ENCODE assay signal across 9 mouse cellular contexts in genomic region chr17:30653010-30653409, GRCm38 (mm10). TPM values are rescaled to one million over a fixed set of nuclear protein-coding genes. Genes with fewer than 3 reads are reported as not detected.
DNase-seq lines count a peak whose midpoint lies in the region; ATAC-seq and TF ChIP-seq lines count a peak whose summit lies in the region.
"Had no signal": no experiment of that assay in that cellular context is flagged by ENCODE, and none has a peak within 500 bp of the region (broad histone marks: within the 10 kb centered on the region; RNA-seq: fewer than 3 reads in every experiment).

No protein-coding gene starts in this region.

- H3K27ac ChIP-seq in forebrain, postnatal 0 days (ENCODE audit: low read depth, low read length), result no peak overlapping the region
- no peak overlapping the region for H3K27ac ChIP-seq in forebrain, embryonic 14.5 days (ENCODE audit: low read depth, low read length)
- H3K27ac ChIP-seq in lung, postnatal 0 days (ENCODE audit: low read length), result no peak overlapping the region
- no peak overlapping the region for H3K27ac ChIP-seq in ES-Bruce4 (ENCODE audit: insufficient read depth, low read length)
- H3K27ac ChIP-seq in liver, postnatal 0 days (ENCODE audit: low read depth), result no peak overlapping the region
- H3K27ac ChIP-seq: embryonic facial prominence, embryonic 15.5 days had no signal

- H3K27me3 ChIP-seq in forebrain, postnatal 0 days (ENCODE audit: insufficient read depth, low read length), result no peaks in the 10 kb centered on the region
- H3K27me3 ChIP-seq in forebrain, embryonic 14.5 days (replicated peaks; ENCODE audit: control insufficient read depth, insufficient read depth, low read length), result no peaks in the 10 kb centered on the region
- H3K27me3 ChIP-seq in lung, postnatal 0 days (replicated peaks; ENCODE audit: insufficient read depth, low read length), result no peaks in the 10 kb centered on the region
- no peaks in the 10 kb centered on the region for H3K27me3 ChIP-seq in ES-Bruce4 (ENCODE audit: control insufficient read depth, insufficient read depth, low read length, poor library complexity, severe bottlenecking)
- no peaks in the 10 kb centered on the region for H3K27me3 ChIP-seq in liver, postnatal 0 days (ENCODE audit: insufficient read depth, low read length)
- H3K27me3 ChIP-seq: embryonic facial prominence, embryonic 15.5 days had no signal

- H3K9me3 ChIP-seq in forebrain, postnatal 0 days (ENCODE audit: low read length), result no peaks in the 10 kb centered on the region
- H3K9me3 ChIP-seq in forebrain, embryonic 14.5 days (replicated peaks; ENCODE audit: control insufficient read depth, low read length), result 0 out of 2 replicates have a peak, but pooled peaks cover 4% of the 10 kb centered on the region
- H3K9me3 ChIP-seq in lung, postnatal 0 days (ENCODE audit: low read length), result no peaks in the 10 kb centered on the region
- peaks cover 10% of the 10 kb centered on the region for H3K9me3 ChIP-seq in ES-Bruce4 (replicated peaks; ENCODE audit: control insufficient read depth, insufficient read depth, low read length, poor library complexity, severe bottlenecking)
- peaks cover 6% of the 10 kb centered on the region; the same call in 1 of the 2 replicates for H3K9me3 ChIP-seq in liver, postnatal 0 days (ENCODE audit: low read length)
- H3K9me3 ChIP-seq: embryonic facial prominence, embryonic 15.5 days had no signal

- no peak overlapping the region for H3K9ac ChIP-seq in forebrain, postnatal 0 days
- H3K9ac ChIP-seq in forebrain, embryonic 14.5 days (ENCODE audit: low read length), result no peak overlapping the region
- no peak overlapping the region for H3K9ac ChIP-seq in lung, postnatal 0 days (replicated peaks; ENCODE audit: low read depth)
- H3K9ac ChIP-seq in ES-Bruce4 (ENCODE audit: low read depth, poor library complexity, severe bottlenecking), result no peak overlapping the region
- H3K9ac ChIP-seq in liver, postnatal 0 days (replicated peaks), result no peak overlapping the region
- H3K9ac ChIP-seq: embryonic facial prominence, embryonic 15.5 days had no signal

- DNase-seq in forebrain, postnatal 0 days, result no peak
- DNase-seq in forebrain, embryonic 14.5 days (ENCODE audit: low spot score), result no peak
- DNase-seq in lung, postnatal 0 days (ENCODE audit: low spot score), result no peak
- no peak for DNase-seq in lung, postnatal 10 days
- no peak for DNase-seq in liver, postnatal 0 days
- DNase-seq in adrenal gland, adult 18-20 months (ENCODE audit: low spot score in 2 of 2), result no peak

- no peaks in the 10 kb centered on the region for H3K36me3 ChIP-seq in forebrain, postnatal 0 days (ENCODE audit: insufficient read depth)
- no peaks in the 10 kb centered on the region for H3K36me3 ChIP-seq in forebrain, embryonic 14.5 days (ENCODE audit: control insufficient read depth, insufficient read depth, low read length)
- no peaks in the 10 kb centered on the region for H3K36me3 ChIP-seq in lung, postnatal 0 days (ENCODE audit: insufficient read depth, low read length)
- H3K36me3 ChIP-seq in ES-Bruce4 (ENCODE audit: control insufficient read depth, insufficient read depth, low read length, poor library complexity, severe bottlenecking), result no peaks in the 10 kb centered on the region
- no peaks in the 10 kb centered on the region for H3K36me3 ChIP-seq in liver, postnatal 0 days (replicated peaks; ENCODE audit: insufficient read depth, low read length)
- H3K36me3 ChIP-seq: embryonic facial prominence, embryonic 15.5 days had no signal

- WGBS in forebrain, postnatal 0 days, result 96% methylated on average over 6 of the region's 6 CpGs
- 95% methylated on average over 6 of the region's 6 CpGs for WGBS in forebrain, embryonic 14.5 days
- WGBS in lung, postnatal 0 days, result 94% methylated on average over 6 of the region's 6 CpGs
- WGBS in liver, postnatal 0 days (ENCODE audit: insufficient replicate concordance), result 91% methylated on average over 6 of the region's 6 CpGs

- no peak for TF ChIP-seq EP300 in lung, postnatal 0 days (IDR thresholded peaks at IDR 0.05)
- no peak for TF ChIP-seq EP300 in ES-Bruce4 (IDR thresholded peaks at IDR 0.05; ENCODE audit: insufficient read depth, low read depth, low read length)
- no peak for TF ChIP-seq EP300 in liver, postnatal 0 days (IDR thresholded peaks at IDR 0.05; ENCODE audit: low read depth)

- no peak overlapping the region for H3K4me3 ChIP-seq in forebrain, postnatal 0 days (ENCODE audit: low read depth, low read length)
- H3K4me3 ChIP-seq in forebrain, embryonic 14.5 days (ENCODE audit: low read depth, low read length), result no peak overlapping the region
- H3K4me3 ChIP-seq in lung, postnatal 0 days (ENCODE audit: low read depth, low read length), result no peak overlapping the region
- no peak overlapping the region for H3K4me3 ChIP-seq in ES-Bruce4 (ENCODE audit: low read depth, low read length)
- no peak overlapping the region for H3K4me3 ChIP-seq in liver, postnatal 0 days (ENCODE audit: low read depth, low read length)
- H3K4me3 ChIP-seq: embryonic facial prominence, embryonic 15.5 days had no signal

- H3K4me1 ChIP-seq in forebrain, postnatal 0 days (ENCODE audit: insufficient read depth), result no peaks in the 10 kb centered on the region
- no peaks in the 10 kb centered on the region for H3K4me1 ChIP-seq in forebrain, embryonic 14.5 days (ENCODE audit: control insufficient read depth, insufficient read depth, low read length)
- H3K4me1 ChIP-seq in lung, postnatal 0 days (ENCODE audit: insufficient read depth, low read depth, low read length), result no peaks in the 10 kb centered on the region
- peaks cover 2% of the 10 kb centered on the region for H3K4me1 ChIP-seq in ES-Bruce4 (ENCODE audit: control insufficient read depth, insufficient read depth, low read length)
- peaks cover 3% of the 10 kb centered on the region; the same call in 1 of the 2 replicates for H3K4me1 ChIP-seq in liver, postnatal 0 days (ENCODE audit: insufficient read depth)
- H3K4me1 ChIP-seq: embryonic facial prominence, embryonic 15.5 days had no signal

- no peak overlapping the region for H3K4me2 ChIP-seq in forebrain, postnatal 0 days (ENCODE audit: low read depth)
- no peak overlapping the region for H3K4me2 ChIP-seq in forebrain, embryonic 14.5 days (ENCODE audit: low read length)
- no peak overlapping the region for H3K4me2 ChIP-seq in lung, postnatal 0 days (replicated peaks; ENCODE audit: low read depth, low read length)
- no peak overlapping the region for H3K4me2 ChIP-seq in liver, postnatal 0 days (ENCODE audit: low read depth, low read length)
- H3K4me2 ChIP-seq: embryonic facial prominence, embryonic 15.5 days had no signal

- TF ChIP-seq POLR2A in ES-Bruce4 (IDR thresholded peaks at IDR 0.05; ENCODE audit: insufficient read depth, low read length), result no peak

- ATAC-seq in forebrain, postnatal 0 days, result no peak
- ATAC-seq in forebrain, embryonic 14.5 days, result no peak
- ATAC-seq in lung, postnatal 0 days, result no peak
- no peak for ATAC-seq in liver, postnatal 0 days
- no peak for ATAC-seq in erythroblast, adult 5-6 weeks (replicated peaks; ENCODE audit: low FRiP score, poor library complexity, severe bottlenecking)

- TF ChIP-seq CTCF in forebrain, postnatal 0 days (IDR thresholded peaks at IDR 0.05; ENCODE audit: low read depth), result peak; percentile 70
- peak; percentile 57 for TF ChIP-seq CTCF in lung, postnatal 0 days (IDR thresholded peaks at IDR 0.05)
- peak; percentile 52 for TF ChIP-seq CTCF in ES-Bruce4 (IDR thresholded peaks at IDR 0.05; ENCODE audit: low read depth, low read length)
- TF ChIP-seq CTCF in liver, postnatal 0 days (IDR thresholded peaks at IDR 0.05; ENCODE audit: low read depth), result peak; percentile 69

RNA-seq across cellular contexts. Expression of gene Glo1, which starts 26.3 kb away (rescaled TPM):
- total RNA-seq in forebrain, postnatal 0 days (2014; rRNA removed), result 150 and 172 TPM in 2 replicates
- 186 and 194 TPM in 2 replicates for polyA plus RNA-seq in forebrain, postnatal 0 days (2015; fragmentation: Nextera tagmentation; extraction: Ambion mirVana)
- 210 TPM in 2 replicates for polyA plus RNA-seq in forebrain, embryonic 14.5 days (2014; fragmentation: Nextera tagmentation; extraction: Ambion mirVana)
- 159 and 161 TPM in 2 replicates for polyA plus RNA-seq in lung, postnatal 0 days (2015; fragmentation: Nextera tagmentation; extraction: Ambion mirVana)
- polyA plus RNA-seq in ES-Bruce4 (2011; ENCODE audit: insufficient read depth, insufficient read length, low read depth, missing spikeins), result 175 and 190 TPM in 2 replicates
- 219 and 220 TPM in 2 replicates for polyA plus RNA-seq in liver, postnatal 0 days (2015; fragmentation: Nextera tagmentation; extraction: Ambion mirVana)
- total RNA-seq in erythroblast, adult 5-6 weeks (2015; ENCODE audit: low replicate concordance), result 129 and 153 TPM in 2 replicates
- total RNA-seq in erythroblast, adult 5-6 weeks (2017; ENCODE audit: low replicate concordance), result 172 and 176 TPM in 2 replicates
- 100 to 1,000 TPM; 131 to 145 TPM for total RNA-seq in adrenal gland, adult 18-20 months (2021)

RNA-seq across cellular contexts. Expression of gene Dnah8, which starts 28.9 kb away (rescaled TPM):
- total RNA-seq in forebrain, postnatal 0 days (2014; rRNA removed), result 1.5 and 5.0 TPM in 2 replicates
- 0.80 and 2.1 TPM in 2 replicates for polyA plus RNA-seq in forebrain, postnatal 0 days (2015; fragmentation: Nextera tagmentation; extraction: Ambion mirVana)
- 1.7 and 1.9 TPM in 2 replicates for polyA plus RNA-seq in forebrain, embryonic 14.5 days (2014; fragmentation: Nextera tagmentation; extraction: Ambion mirVana)
- polyA plus RNA-seq in lung, postnatal 0 days (2015; fragmentation: Nextera tagmentation; extraction: Ambion mirVana), result 9.8 and 10.7 TPM in 2 replicates
- 25.8 and 34.7 TPM in 2 replicates for polyA plus RNA-seq in ES-Bruce4 (2011; ENCODE audit: insufficient read depth, insufficient read length, low read depth, missing spikeins)
- polyA plus RNA-seq in liver, postnatal 0 days (2015; fragmentation: Nextera tagmentation; extraction: Ambion mirVana), result 0.63 and 0.64 TPM in 2 replicates
- total RNA-seq in erythroblast, adult 5-6 weeks (2015; ENCODE audit: low replicate concordance), result 6.0 and 9.4 TPM in 2 replicates
- 9.3 and 12.0 TPM in 2 replicates for total RNA-seq in erythroblast, adult 5-6 weeks (2017; ENCODE audit: low replicate concordance)
- under 1 TPM; 0.60 to 0.93 TPM for total RNA-seq in adrenal gland, adult 18-20 months (2021)
